Mouse (Mus musculus): Measurements from ENCODE around the gene Phactr1. TPM values are rescaled to one million over a fixed set of nuclear protein-coding genes. Genes with fewer than 3 reads are reported as not detected.

Gene Phactr1
- polyA plus RNA-seq, 1 experiment from 2014 or later, result 0.61 TPM

- Histone ChIP-seq H3K4me3 (ENCODE audit: low read depth, low read length) (no peak overlapping the region), H3K9me3 (replicated peaks; ENCODE audit: control insufficient read depth, low read length) (no peaks in the 10 kb centered on the region), H3K27me3 (ENCODE audit: control insufficient read depth, insufficient read depth, low read depth, low read length) (peaks cover 19% of the 10 kb centered on the region), H3K4me2 (ENCODE audit: low read depth, low read length) (no peak overlapping the region), H3K27ac (ENCODE audit: low read length) (no peak overlapping the region), H3K4me1 (ENCODE audit: control insufficient read depth, low read depth, low read length) (no peaks in the 10 kb centered on the region), H3K36me3 (ENCODE audit: control insufficient read depth, insufficient read depth) (no peaks in the 10 kb centered on the region), H3K9ac (ENCODE audit: low read depth, low read length) (no peak overlapping the region)
- WGBS (ENCODE audit: insufficient replicate concordance), result 16% methylated on average over 10 of the region's 11 CpGs
- no peak for ATAC-seq (ENCODE audit: low read depth)
Observed at GRCm38 (mm10) chr13:42709148-42709547, 28.7 kb downstream of the Phactr1 start.

GRCm38 (mm10) chr13:42709611-42710331 lies 29.3 kb downstream of the Phactr1 start:
- Histone ChIP-seq H3K9me3 (replicated peaks; ENCODE audit: control insufficient read depth, low read length) (no peaks in the 10 kb centered on the region), H3K4me3 (ENCODE audit: low read depth, low read length) (no peak overlapping the region), H3K27me3 (ENCODE audit: control insufficient read depth, insufficient read depth, low read depth, low read length) (peaks cover 19% of the 10 kb centered on the region), H3K36me3 (ENCODE audit: control insufficient read depth, insufficient read depth) (no peaks in the 10 kb centered on the region), H3K27ac (ENCODE audit: low read length) (no peak overlapping the region), H3K4me1 (ENCODE audit: control insufficient read depth, low read depth, low read length) (no peaks in the 10 kb centered on the region), H3K4me2 (ENCODE audit: low read depth, low read length) (no peak overlapping the region), H3K9ac (ENCODE audit: low read depth, low read length) (no peak overlapping the region)
- 5% methylated on average over 39 of the region's 39 CpGs for WGBS (ENCODE audit: insufficient replicate concordance)
- ATAC-seq (ENCODE audit: low read depth), result no peak

GRCm38 (mm10) chr13:42711510-42711909 lies 31.1 kb downstream of the Phactr1 start:
- WGBS (ENCODE audit: insufficient replicate concordance), result 25% methylated on average over 2 of the region's 2 CpGs
- H3K9me3 ChIP-seq (replicated peaks; ENCODE audit: control insufficient read depth, low read length), result no peaks in the 10 kb centered on the region
- H3K4me2 ChIP-seq (ENCODE audit: low read depth, low read length), result no peak overlapping the region
- no peaks in the 10 kb centered on the region for H3K4me1 ChIP-seq (ENCODE audit: control insufficient read depth, low read depth, low read length)
- H3K27ac ChIP-seq (ENCODE audit: low read length), result no peak overlapping the region
- no peaks in the 10 kb centered on the region for H3K36me3 ChIP-seq (ENCODE audit: control insufficient read depth, insufficient read depth)
- H3K4me3 ChIP-seq (ENCODE audit: low read depth, low read length), result no peak overlapping the region
- ATAC-seq (ENCODE audit: low read depth), result no peak
- peaks cover 19% of the 10 kb centered on the region for H3K27me3 ChIP-seq (ENCODE audit: control insufficient read depth, insufficient read depth, low read depth, low read length)
- H3K9ac ChIP-seq (ENCODE audit: low read depth, low read length), result no peak overlapping the region

GRCm38 (mm10) chr13:42719401-42719800 lies 39.0 kb downstream of the Phactr1 start:
- H3K27me3 ChIP-seq (ENCODE audit: control insufficient read depth, insufficient read depth, low read depth, low read length), result no peaks in the 10 kb centered on the region
- H3K4me1 ChIP-seq (ENCODE audit: control insufficient read depth, low read depth, low read length), result no peaks in the 10 kb centered on the region; the same call in 1 of the 2 replicates
- no peak for ATAC-seq (ENCODE audit: low read depth)
- no peak overlapping the region for H3K4me2 ChIP-seq (ENCODE audit: low read depth, low read length)
- H3K9ac ChIP-seq (ENCODE audit: low read depth, low read length), result no peak overlapping the region
- WGBS (ENCODE audit: insufficient replicate concordance), result 49% methylated on average over 9 of the region's 9 CpGs
- no peaks in the 10 kb centered on the region for H3K9me3 ChIP-seq (replicated peaks; ENCODE audit: control insufficient read depth, low read length)
- H3K36me3 ChIP-seq (ENCODE audit: control insufficient read depth, insufficient read depth), result no peaks in the 10 kb centered on the region
- no peak overlapping the region for H3K4me3 ChIP-seq (ENCODE audit: low read depth, low read length)
- no peak overlapping the region for H3K27ac ChIP-seq (ENCODE audit: low read length)

GRCm38 (mm10) chr13:42720135-42720534 lies 39.7 kb downstream of the Phactr1 start:
- Histone ChIP-seq H3K9me3 (replicated peaks; ENCODE audit: control insufficient read depth, low read length) (no peaks in the 10 kb centered on the region), H3K27me3 (ENCODE audit: control insufficient read depth, insufficient read depth, low read depth, low read length) (no peaks in the 10 kb centered on the region), H3K27ac (ENCODE audit: low read length) (no peak overlapping the region), H3K4me2 (ENCODE audit: low read depth, low read length) (no peak overlapping the region), H3K4me3 (ENCODE audit: low read depth, low read length) (no peak overlapping the region), H3K4me1 (ENCODE audit: control insufficient read depth, low read depth, low read length) (no peaks in the 10 kb centered on the region; the same call in 1 of the 2 replicates), H3K36me3 (ENCODE audit: control insufficient read depth, insufficient read depth) (no peaks in the 10 kb centered on the region), H3K9ac (ENCODE audit: low read depth, low read length) (no peak overlapping the region)
- no peak for ATAC-seq (ENCODE audit: low read depth)
- WGBS (ENCODE audit: insufficient replicate concordance), result 39% methylated on average over 4 of the region's 4 CpGs

GRCm38 (mm10) chr13:42720648-42721047 lies 40.2 kb downstream of the Phactr1 start:
- H3K9me3 ChIP-seq (replicated peaks; ENCODE audit: control insufficient read depth, low read length), result no peaks in the 10 kb centered on the region
- H3K4me3 ChIP-seq (ENCODE audit: low read depth, low read length), result no peak overlapping the region
- H3K9ac ChIP-seq (ENCODE audit: low read depth, low read length), result no peak overlapping the region
- no peaks in the 10 kb centered on the region for H3K27me3 ChIP-seq (ENCODE audit: control insufficient read depth, insufficient read depth, low read depth, low read length)
- H3K4me2 ChIP-seq (ENCODE audit: low read depth, low read length), result no peak overlapping the region
- H3K4me1 ChIP-seq (ENCODE audit: control insufficient read depth, low read depth, low read length), result no peaks in the 10 kb centered on the region; the same call in 1 of the 2 replicates
- ATAC-seq (ENCODE audit: low read depth), result no peak
- WGBS (ENCODE audit: insufficient replicate concordance), result 16% methylated on average over 1 of the region's 1 CpGs
- no peaks in the 10 kb centered on the region for H3K36me3 ChIP-seq (ENCODE audit: control insufficient read depth, insufficient read depth)
- no peak overlapping the region for H3K27ac ChIP-seq (ENCODE audit: low read length)

GRCm38 (mm10) chr13:42724011-42724410 lies 43.6 kb downstream of the Phactr1 start:
- Histone ChIP-seq H3K4me3 (ENCODE audit: low read depth, low read length) (no peak overlapping the region), H3K4me1 (ENCODE audit: control insufficient read depth, low read depth, low read length) (no peaks in the 10 kb centered on the region; the same call in 1 of the 2 replicates), H3K9me3 (replicated peaks; ENCODE audit: control insufficient read depth, low read length) (no peaks in the 10 kb centered on the region), H3K4me2 (ENCODE audit: low read depth, low read length) (no peak overlapping the region), H3K27me3 (ENCODE audit: control insufficient read depth, insufficient read depth, low read depth, low read length) (no peaks in the 10 kb centered on the region), H3K9ac (ENCODE audit: low read depth, low read length) (no peak overlapping the region), H3K27ac (ENCODE audit: low read length) (no peak overlapping the region), H3K36me3 (ENCODE audit: control insufficient read depth, insufficient read depth) (no peaks in the 10 kb centered on the region)
- WGBS (ENCODE audit: insufficient replicate concordance), result 56% methylated on average over 3 of the region's 3 CpGs
- peak; percentile 62; the same call in 1 of the 2 replicates for ATAC-seq (ENCODE audit: low read depth)

GRCm38 (mm10) chr13:42725709-42726231 lies 45.3 kb downstream of the Phactr1 start:
- Histone ChIP-seq H3K9ac (ENCODE audit: low read depth, low read length) (no peak overlapping the region), H3K9me3 (replicated peaks; ENCODE audit: control insufficient read depth, low read length) (no peaks in the 10 kb centered on the region), H3K4me2 (ENCODE audit: low read depth, low read length) (no peak overlapping the region), H3K4me3 (ENCODE audit: low read depth, low read length) (no peak overlapping the region), H3K27me3 (ENCODE audit: control insufficient read depth, insufficient read depth, low read depth, low read length) (no peaks in the 10 kb centered on the region), H3K27ac (ENCODE audit: low read length) (no peak overlapping the region), H3K36me3 (ENCODE audit: control insufficient read depth, insufficient read depth) (no peaks in the 10 kb centered on the region), H3K4me1 (ENCODE audit: control insufficient read depth, low read depth, low read length) (no peaks in the 10 kb centered on the region; the same call in 1 of the 2 replicates)
- ATAC-seq (ENCODE audit: low read depth), result no peak
- 46% methylated on average over 7 of the region's 7 CpGs for WGBS (ENCODE audit: insufficient replicate concordance)

- H3K27ac ChIP-seq (ENCODE audit: low read length), result no peak overlapping the region
- no peaks in the 10 kb centered on the region for H3K9me3 ChIP-seq (replicated peaks; ENCODE audit: control insufficient read depth, low read length)
- no peaks in the 10 kb centered on the region for H3K4me1 ChIP-seq (ENCODE audit: control insufficient read depth, low read depth, low read length)
- H3K36me3 ChIP-seq (ENCODE audit: control insufficient read depth, insufficient read depth), result no peaks in the 10 kb centered on the region
- no peaks in the 10 kb centered on the region for H3K27me3 ChIP-seq (ENCODE audit: control insufficient read depth, insufficient read depth, low read depth, low read length)
- ATAC-seq (ENCODE audit: low read depth), result no peak
- H3K4me3 ChIP-seq (ENCODE audit: low read depth, low read length), result no peak overlapping the region
- H3K9ac ChIP-seq (ENCODE audit: low read depth, low read length), result no peak overlapping the region
- no peak overlapping the region for H3K4me2 ChIP-seq (ENCODE audit: low read depth, low read length)
- 69% methylated on average over 5 of the region's 5 CpGs for WGBS (ENCODE audit: insufficient replicate concordance)
Observed at GRCm38 (mm10) chr13:42737486-42737885, 57.1 kb downstream of the Phactr1 start.
